Mouse (Mus musculus) limb, embryonic 14.5 days (tissue): ENCODE measurements around the gene Map2k1. TPM values are rescaled to one million over a fixed set of nuclear protein-coding genes. Genes with fewer than 3 reads are reported as not detected.
"Not testable (repeated sequence)": the region's sequence is repeated elsewhere in the genome, so short reads cannot be mapped to it uniquely, and the experiment has no call there.

Experiments
- ATAC-seq: fragments of 200-750 bp; cut with Nextera tagmentation; 2 replicates; pipeline ENCODE4 v1.8.0; 2017; ENCODE audit warnings: low read depth, moderate number of reproducible peaks, moderate TSS enrichment; ENCODE audit not compliant: low FRiP score
- DNase-seq: peaks from one replicate; pipeline ENCODE4 v3.0.0-alpha.2; 2015; ENCODE audit warnings: low spot score
- H3K27ac ChIP-seq: fragments of 300-500 bp; sonication (generic); replicated peaks from 2 replicates; pipeline ENCODE4 v1.5.1; 2014; ENCODE audit warnings: low read depth, mild to moderate bottlenecking, low read length, moderate library complexity, mixed read lengths
- H3K27me3 ChIP-seq: fragments of 300-500 bp; sonication (generic); 2 replicates; pipeline ENCODE4 v1.6.1; 2014; ENCODE audit warnings: low read length, mixed read lengths; ENCODE audit not compliant: control insufficient read depth, insufficient read depth
- H3K36me3 ChIP-seq: fragments of 300-500 bp; sonication (generic); 2 replicates; pipeline ENCODE4 v1.6.1; 2014; ENCODE audit warnings: mild to moderate bottlenecking, low read length, moderate library complexity, mixed read lengths; ENCODE audit not compliant: control insufficient read depth, insufficient read depth
- H3K4me1 ChIP-seq: fragments of 300-500 bp; sonication (generic); 2 replicates; pipeline ENCODE4 v1.6.1; 2014; ENCODE audit warnings: antibody characterized with exemption, low read length, mixed read lengths; ENCODE audit not compliant: control insufficient read depth, insufficient read depth
- H3K4me2 ChIP-seq: fragments of 300-500 bp; sonication (generic); replicated peaks from 2 replicates; pipeline ENCODE4 v1.6.1; 2014; ENCODE audit warnings: low read depth, mild to moderate bottlenecking, low read length, moderate library complexity; ENCODE audit not compliant: severe bottlenecking
- H3K4me3 ChIP-seq: fragments of 300-500 bp; sonication (generic); replicated peaks from 2 replicates; pipeline ENCODE4 v1.5.1; 2014; ENCODE audit warnings: low read length
- H3K9ac ChIP-seq: fragments of 300-500 bp; sonication (generic); 2 replicates; pipeline ENCODE4 v1.6.1; 2014; ENCODE audit warnings: mild to moderate bottlenecking, low read depth, low read length, moderate library complexity; ENCODE audit not compliant: severe bottlenecking
- H3K9me3 ChIP-seq: fragments of 300-500 bp; sonication (generic); 2 replicates; pipeline ENCODE4 v1.6.1; 2016; ENCODE audit warnings: low read length; ENCODE audit not compliant: control insufficient read depth
- POLR2A ChIP-seq: fragments of 200-500 bp; IDR thresholded peaks from 2 replicates; pipeline ENCODE4 v1.8.0; 2012; ENCODE audit warnings: inconsistent platforms, mild to moderate bottlenecking, moderate library complexity, borderline replicate concordance; ENCODE audit not compliant: insufficient read depth, insufficient read length; ENCODE audit errors: extremely low read depth
- WGBS: fragments of 180-500 bp; shearing (Covaris S2); extraction: QIAGEN DNeasy Blood & Tissue Kit; methylation state at CpG from one replicate; pipeline ENCODE4 v1.1.7; 2014; 5-methylcytosine and 5-hydroxymethylcytosine counted together
- polyA plus RNA-seq, 2 experiments: library from polyadenylated mRNA; depleted of rRNA in 1 of 2; stranded (reverse) in 1 of 2; unstranded in 1 of 2; fragments of >200 nt; fragmentation: Nextera tagmentation in 1 of 2; extraction: Ambion mirVana in 1 of 2; gene quantifications; 2 replicates each; pipeline versions ENCODE4 v1.2.1 to v1.2.3; 2012 to 2014

Gene Map2k1
- polyA plus RNA-seq (2012; rRNA removed) (51.3 and 58.6 TPM in 2 replicates), polyA plus RNA-seq (2014; fragmentation: Nextera tagmentation; extraction: Ambion mirVana) (81.3 and 82.2 TPM in 2 replicates)

- DNase-seq (peak; percentile 99), ATAC-seq (peak; percentile 97)
- no peaks in the 10 kb centered on the region for H3K27me3 ChIP-seq
- peaks cover 16% of the 10 kb centered on the region for H3K4me1 ChIP-seq
- H3K36me3 ChIP-seq = 0 out of 2 replicates have a peak, but pooled peaks cover 2% of the 10 kb centered on the region
- TF ChIP-seq POLR2A = peak; percentile 96; the same call in 1 of the 2 replicates
- H3K9ac ChIP-seq = peak within 1 kb of the TSS; percentile 89
- peak within 1 kb of the TSS; percentile 94 for H3K4me3 ChIP-seq
- WGBS = under 1% methylated on average over 59 of the region's 89 CpGs
- no peaks in the 10 kb centered on the region for H3K9me3 ChIP-seq
- H3K27ac ChIP-seq = peak within 1 kb of the TSS; percentile 86
- H3K4me2 ChIP-seq = peak within 1 kb of the TSS; percentile 81
Observed at GRCm38 (mm10) chr9:64253021-64253904, at the start of gene Map2k1. Gene Map2k1, minus strand, starts transcription at chr9:64253631.

DNA sequence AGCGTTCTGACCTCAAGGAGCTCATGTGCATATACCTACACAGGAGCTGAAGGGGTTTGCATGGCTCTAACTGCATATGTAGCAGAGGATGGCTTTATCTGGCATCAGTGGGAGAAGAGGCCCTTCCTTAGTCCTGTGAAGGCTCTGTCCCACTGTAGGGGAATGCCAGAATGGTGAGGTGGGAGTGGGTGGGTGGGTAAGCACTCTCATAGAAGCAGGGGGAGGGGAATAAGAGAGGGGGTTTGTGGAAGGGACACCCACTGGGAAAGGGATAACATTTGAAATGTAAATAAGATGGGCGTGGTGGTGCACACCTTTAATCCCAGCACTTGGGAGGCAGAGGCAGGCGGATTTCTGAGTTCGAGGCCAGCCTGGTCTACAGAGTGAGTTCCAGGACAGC lies 49.7 kb upstream of the Map2k1 start:
- H3K4me2 ChIP-seq, H3K27ac ChIP-seq, DNase-seq, H3K4me3 ChIP-seq, H3K4me1 ChIP-seq, H3K27me3 ChIP-seq, H3K9ac ChIP-seq, ATAC-seq, H3K9me3 ChIP-seq: not testable (repeated sequence)
- H3K36me3 ChIP-seq = peaks cover 76% of the 10 kb centered on the region
- 95% methylated on average over 4 of the region's 4 CpGs for whole genome bisulfite sequencing

- H3K9ac ChIP-seq = peak overlapping the region; percentile 98
- no peaks in the 10 kb centered on the region for H3K9me3 ChIP-seq
- 0 out of 2 replicates have a peak, but pooled peaks cover 4% of the 10 kb centered on the region for H3K36me3 ChIP-seq
- H3K27ac ChIP-seq = peak overlapping the region; percentile 97
- peaks cover 7% of the 10 kb centered on the region for H3K4me1 ChIP-seq
- no peak for DNase-seq
- no peaks in the 10 kb centered on the region for H3K27me3 ChIP-seq
- 60% methylated on average over 5 of the region's 5 CpGs for WGBS
- H3K4me2 ChIP-seq = peak overlapping the region; percentile 72
- no peak for TF ChIP-seq POLR2A
- ATAC-seq = no peak
- peak overlapping the region; percentile 78 for H3K4me3 ChIP-seq
Observed at GRCm38 (mm10) chr9:64282404-64282987, 29.1 kb upstream of the Map2k1 start.

DNA sequence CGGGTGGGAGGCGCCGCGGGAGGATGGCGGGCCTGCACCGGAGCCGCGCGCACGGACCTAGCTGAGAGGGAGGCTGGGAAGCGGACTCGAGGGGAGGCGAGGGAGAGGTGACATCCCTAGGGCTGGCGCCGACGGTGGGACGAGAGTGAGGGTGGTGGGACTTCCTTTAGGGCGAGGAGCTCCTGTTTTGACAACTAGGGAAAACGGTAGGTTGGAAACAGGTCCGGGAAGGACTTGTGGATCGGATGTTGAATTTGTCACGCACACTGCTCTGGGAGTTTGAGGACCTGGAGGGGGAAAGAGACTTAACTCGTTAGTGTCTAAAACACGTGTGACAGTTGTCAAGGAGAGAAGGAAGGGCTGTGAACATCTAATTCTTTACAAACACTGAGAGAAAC lies 28.3 kb upstream of the Map2k1 start:
- ATAC-seq (peak; percentile 80), DNase-seq (peak; percentile 21)
- Histone ChIP-seq H3K4me3 (peak overlapping the region; percentile 78), H3K27me3 (no peaks in the 10 kb centered on the region), H3K9me3 (no peaks in the 10 kb centered on the region), H3K36me3 (0 out of 2 replicates have a peak, but pooled peaks cover under 1% of the 10 kb centered on the region), H3K4me2 (peak overlapping the region; percentile 72), H3K27ac (peak overlapping the region; percentile 97), H3K4me1 (peaks cover 7% of the 10 kb centered on the region), H3K9ac (peak overlapping the region; percentile 98)
- under 1% methylated on average over 24 of the region's 24 CpGs for WGBS
- TF ChIP-seq POLR2A = no peak

- Histone ChIP-seq H3K36me3 (no peaks in the 10 kb centered on the region), H3K9me3 (no peaks in the 10 kb centered on the region), H3K9ac (peak within 1 kb of the TSS; percentile 98), H3K4me2 (peak within 1 kb of the TSS; percentile 72), H3K4me1 (peaks cover 7% of the 10 kb centered on the region), H3K27ac (peak within 1 kb of the TSS; percentile 97), H3K4me3 (peak within 1 kb of the TSS; percentile 78), H3K27me3 (no peaks in the 10 kb centered on the region)
- TF ChIP-seq POLR2A = peak; percentile 93; the same call in 1 of the 2 replicates
- ATAC-seq (peak; percentile 96), DNase-seq (peak; percentile 97)
- 3% methylated on average over 45 of the region's 46 CpGs for WGBS
Observed at GRCm38 (mm10) chr9:64281105-64281780, 27.8 kb upstream of the Map2k1 start, which contains the start of gene Tipin. Gene Tipin, plus strand, starts transcription at chr9:64281581.
